Mouse (Mus musculus) erythroblast, embryonic 14.5 days (primary cell): ENCODE data around the gene Gmds.

Experiments
- GATA1 ChIP-seq: IDR thresholded peaks from 2 replicates; pipeline ENCODE4 v1.6.1; 2012; ENCODE audit warnings: low read length, inconsistent platforms, mixed read lengths
- TAL1 ChIP-seq: IDR thresholded peaks from 3 replicates; pipeline ENCODE4 v1.6.1; 2012; ENCODE audit warnings: low read length, inconsistent platforms, mixed read lengths

- TF ChIP-seq TAL1 = no peak
- no peak for TF ChIP-seq GATA1
These were observed 257.9 kb downstream of the Gmds start for GRCm38 (mm10) chr13:32080520-32081249.
